Mouse (Mus musculus) cerebellum, adult 2 months (tissue): ENCODE measurements around the gene Plin3.

Source experiments
- CTCF ChIP-seq: fragments of 200-500 bp; IDR thresholded peaks from 2 replicates; pipeline ENCODE4 v1.5.1; 2011; ENCODE audit warnings: low read depth, mild to moderate bottlenecking, control low read depth, low read length, moderate library complexity, borderline replicate concordance; ENCODE audit not compliant: insufficient read depth
- POLR2A ChIP-seq: fragments of 200-500 bp; IDR thresholded peaks from 2 replicates; pipeline ENCODE4 v1.6.1; 2011; ENCODE audit warnings: low read length, control low read depth, borderline replicate concordance; ENCODE audit not compliant: insufficient read depth

DNA sequence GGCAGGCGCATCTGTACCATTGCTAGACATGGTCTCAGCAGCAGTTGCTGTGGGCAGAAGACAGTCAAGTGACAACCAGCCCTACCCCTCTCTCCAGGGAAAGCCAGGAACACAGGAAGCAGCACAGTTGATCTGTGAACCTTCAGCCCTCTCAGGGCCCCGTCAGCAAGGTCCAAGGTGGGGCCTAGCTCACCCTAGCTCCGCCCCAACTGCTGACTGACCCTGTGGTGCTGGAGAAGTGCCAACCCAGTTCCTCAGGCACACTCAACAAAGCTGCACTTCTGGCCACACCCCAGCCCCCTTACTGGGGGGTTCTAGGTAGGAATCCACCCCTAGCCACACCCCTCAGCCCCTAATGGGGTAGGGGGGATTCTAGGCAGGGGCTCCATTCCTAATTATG is 4.8 kb downstream of the Plin3 start:
- no peak for TF ChIP-seq CTCF
- TF ChIP-seq POLR2A = no peak
